Mouse (Mus musculus): ENCODE data around the gene Noc3l. TPM values are rescaled to one million over a fixed set of nuclear protein-coding genes. Genes with fewer than 3 reads are reported as not detected.
A peak's percentile ranks its signal among the peaks of the same experiment; 100 is the strongest.

Noc3l gene
- polyA plus RNA-seq (2016; fragmentation: Nextera tagmentation; extraction: Ambion mirVana), result 9.9 and 10.3 TPM in 2 replicates

- Histone ChIP-seq H3K27me3 (no peaks in the 10 kb centered on the region), H3K36me3 (peaks cover 23% of the 10 kb centered on the region), H3K27ac (0 out of 2 replicates have a peak within 1 kb of the TSS, but pooled peaks have one; percentile 12), H3K4me3 (peak within 1 kb of the TSS; percentile 76), H3K9ac (peak within 1 kb of the TSS; percentile 72), H3K9me3 (no peaks in the 10 kb centered on the region), H3K4me2 (replicated peaks) (peak within 1 kb of the TSS; percentile 75), H3K4me1 (peaks cover 11% of the 10 kb centered on the region; the same call in 1 of the 2 replicates)
- peak; percentile 96 for ATAC-seq (ENCODE audit: insufficient number of reproducible peaks, insufficient read depth, low FRiP score, low TSS enrichment)
- WGBS, result under 1% methylated on average over 38 of the region's 38 CpGs
Measured at GRCm38 (mm10) chr19:38818766-38819426, at the start of gene Noc3l. Gene Noc3l (minus strand): TSS chr19:38819237.

- no peak overlapping the region for H3K27ac ChIP-seq
- no peaks in the 10 kb centered on the region for H3K36me3 ChIP-seq
- no peak overlapping the region for H3K9ac ChIP-seq
- H3K4me3 ChIP-seq, result no peak overlapping the region
- no peak overlapping the region for H3K4me2 ChIP-seq (replicated peaks)
- H3K27me3 ChIP-seq, result no peaks in the 10 kb centered on the region
- 91% methylated on average over 6 of the region's 6 CpGs for WGBS
- H3K4me1 ChIP-seq, result no peaks in the 10 kb centered on the region
- H3K9me3 ChIP-seq, result no peaks in the 10 kb centered on the region
- no peak for ATAC-seq (ENCODE audit: insufficient number of reproducible peaks, insufficient read depth, low FRiP score, low TSS enrichment)
Measured at GRCm38 (mm10) chr19:38862523-38862922, 43.5 kb upstream of the Noc3l start.

GRCm38 (mm10) chr19:38858224-38858623 is 39.2 kb upstream of the Noc3l start:
- Histone ChIP-seq H3K27ac (no peak overlapping the region), H3K9me3 (no peaks in the 10 kb centered on the region), H3K27me3 (no peaks in the 10 kb centered on the region), H3K9ac (no peak overlapping the region), H3K4me2 (replicated peaks) (no peak overlapping the region), H3K4me3 (no peak overlapping the region), H3K4me1 (no peaks in the 10 kb centered on the region), H3K36me3 (no peaks in the 10 kb centered on the region)
- 91% methylated on average over 3 of the region's 3 CpGs for WGBS
- no peak for ATAC-seq (ENCODE audit: insufficient number of reproducible peaks, insufficient read depth, low FRiP score, low TSS enrichment)

GRCm38 (mm10) chr19:38846373-38846772 is 27.3 kb upstream of the Noc3l start:
- H3K4me1 ChIP-seq, result no peaks in the 10 kb centered on the region
- no peak overlapping the region for H3K9ac ChIP-seq
- no peaks in the 10 kb centered on the region for H3K27me3 ChIP-seq
- 62% methylated on average over 2 of the region's 2 CpGs for WGBS
- H3K4me3 ChIP-seq, result no peak overlapping the region
- no peak overlapping the region for H3K4me2 ChIP-seq (replicated peaks)
- no peaks in the 10 kb centered on the region for H3K36me3 ChIP-seq
- no peak for ATAC-seq (ENCODE audit: insufficient number of reproducible peaks, insufficient read depth, low FRiP score, low TSS enrichment)
- H3K9me3 ChIP-seq, result no peaks in the 10 kb centered on the region
- H3K27ac ChIP-seq, result 0 out of 2 replicates have a peak overlapping the region, but pooled peaks have one; percentile 46

- H3K27ac ChIP-seq, result no peak overlapping the region
Measured at GRCm38 (mm10) chr19:38844817-38845216, 25.8 kb upstream of the Noc3l start.

GRCm38 (mm10) chr19:38837171-38837641 is 18.2 kb upstream of the Noc3l start:
- peak overlapping the region; percentile 83 for H3K27ac ChIP-seq

More at GRCm38 (mm10) chr19:38844817-38845216, 25.8 kb upstream of the Noc3l start:
- Histone ChIP-seq H3K27me3 (no peaks in the 10 kb centered on the region), H3K9me3 (no peaks in the 10 kb centered on the region), H3K9ac (no peak overlapping the region), H3K4me3 (no peak overlapping the region), H3K4me1 (no peaks in the 10 kb centered on the region), H3K4me2 (replicated peaks) (no peak overlapping the region), H3K36me3 (no peaks in the 10 kb centered on the region)
- WGBS, result 61% methylated on average over 5 of the region's 5 CpGs
- no peak for ATAC-seq (ENCODE audit: insufficient number of reproducible peaks, insufficient read depth, low FRiP score, low TSS enrichment)

GRCm38 (mm10) chr19:38836438-38837170 is 17.6 kb upstream of the Noc3l start, which contains the start of gene Tbc1d12:
Gene Tbc1d12 (plus strand): TSS chr19:38836579.
- Histone ChIP-seq H3K9ac (peak within 1 kb of the TSS; percentile 69), H3K27ac (peak within 1 kb of the TSS; percentile 83), H3K36me3 (no peaks in the 10 kb centered on the region), H3K4me3 (peak within 1 kb of the TSS; percentile 80), H3K4me1 (no peaks in the 10 kb centered on the region), H3K4me2 (replicated peaks) (peak within 1 kb of the TSS; percentile 52), H3K27me3 (no peaks in the 10 kb centered on the region), H3K9me3 (no peaks in the 10 kb centered on the region)
- ATAC-seq (ENCODE audit: insufficient number of reproducible peaks, insufficient read depth, low FRiP score, low TSS enrichment), result peak; percentile 94
- WGBS, result under 1% methylated on average over 81 of the region's 101 CpGs

More at GRCm38 (mm10) chr19:38837171-38837641, 18.2 kb upstream of the Noc3l start:
- Histone ChIP-seq H3K27me3 (no peaks in the 10 kb centered on the region), H3K9ac (peak overlapping the region; percentile 69), H3K4me3 (peak overlapping the region; percentile 80), H3K9me3 (no peaks in the 10 kb centered on the region), H3K4me1 (no peaks in the 10 kb centered on the region), H3K36me3 (no peaks in the 10 kb centered on the region), H3K4me2 (replicated peaks) (peak overlapping the region; percentile 52)
- peak; percentile 38; the same call in 1 of the 2 replicates for ATAC-seq (ENCODE audit: insufficient number of reproducible peaks, insufficient read depth, low FRiP score, low TSS enrichment)
- under 1% methylated on average over 54 of the region's 54 CpGs for WGBS

GRCm38 (mm10) chr19:38836084-38836437 is 17.0 kb upstream of the Noc3l start:
- Histone ChIP-seq H3K4me1 (no peaks in the 10 kb centered on the region), H3K27ac (no peak overlapping the region), H3K36me3 (no peaks in the 10 kb centered on the region), H3K4me3 (peak overlapping the region; percentile 80), H3K4me2 (replicated peaks) (peak overlapping the region; percentile 52), H3K9me3 (no peaks in the 10 kb centered on the region), H3K9ac (peak overlapping the region; percentile 69), H3K27me3 (no peaks in the 10 kb centered on the region)
- 26% methylated on average over 10 of the region's 10 CpGs for WGBS
- ATAC-seq (ENCODE audit: insufficient number of reproducible peaks, insufficient read depth, low FRiP score, low TSS enrichment), result no peak

GRCm38 (mm10) chr19:38833224-38833623 is 14.2 kb upstream of the Noc3l start:
- Histone ChIP-seq H3K9me3 (no peaks in the 10 kb centered on the region), H3K4me3 (no peak overlapping the region), H3K4me1 (no peaks in the 10 kb centered on the region), H3K4me2 (replicated peaks) (no peak overlapping the region), H3K9ac (no peak overlapping the region), H3K36me3 (no peaks in the 10 kb centered on the region), H3K27me3 (no peaks in the 10 kb centered on the region), H3K27ac (no peak overlapping the region)
- WGBS, result 21% methylated on average over 1 of the region's 1 CpGs
- ATAC-seq (ENCODE audit: insufficient number of reproducible peaks, insufficient read depth, low FRiP score, low TSS enrichment), result no peak

GRCm38 (mm10) chr19:38820186-38820804 is 1.3 kb upstream of the Noc3l start:
- ATAC-seq (ENCODE audit: insufficient number of reproducible peaks, insufficient read depth, low FRiP score, low TSS enrichment), result no peak
- H3K36me3 ChIP-seq, result peaks cover 9% of the 10 kb centered on the region
- H3K27ac ChIP-seq, result no peak overlapping the region
- no peak overlapping the region for H3K4me2 ChIP-seq (replicated peaks)
- no peak overlapping the region for H3K4me3 ChIP-seq
- H3K9ac ChIP-seq, result no peak overlapping the region
- peaks cover 11% of the 10 kb centered on the region; the same call in 1 of the 2 replicates for H3K4me1 ChIP-seq
- 69% methylated on average over 4 of the region's 4 CpGs for WGBS
- no peaks in the 10 kb centered on the region for H3K9me3 ChIP-seq
- no peaks in the 10 kb centered on the region for H3K27me3 ChIP-seq

GRCm38 (mm10) chr19:38819427-38819802 is 378 bp upstream of the Noc3l start:
- H3K4me2 ChIP-seq (replicated peaks), result peak overlapping the region; percentile 75
- no peak for ATAC-seq (ENCODE audit: insufficient number of reproducible peaks, insufficient read depth, low FRiP score, low TSS enrichment)
- H3K36me3 ChIP-seq, result peaks cover 17% of the 10 kb centered on the region
- 15% methylated on average over 16 of the region's 16 CpGs for WGBS
- H3K27ac ChIP-seq, result 0 out of 2 replicates have a peak overlapping the region, but pooled peaks have one; percentile 12
- H3K4me1 ChIP-seq, result peaks cover 11% of the 10 kb centered on the region; the same call in 1 of the 2 replicates
- no peaks in the 10 kb centered on the region for H3K9me3 ChIP-seq
- peak overlapping the region; percentile 76 for H3K4me3 ChIP-seq
- no peaks in the 10 kb centered on the region for H3K27me3 ChIP-seq
- H3K9ac ChIP-seq, result peak overlapping the region; percentile 50

Data from embryonic facial prominence, embryonic 12.5 days (tissue).